Mouse (Mus musculus) midbrain, embryonic 16.5 days (tissue): ENCODE measurements around the gene Adamtsl1. TPM values are rescaled to one million over a fixed set of nuclear protein-coding genes. Genes with fewer than 3 reads are reported as not detected.

Experiments
- ATAC-seq: fragments of 200-750 bp; cut with Nextera tagmentation; 2 replicates; pipeline ENCODE4 v1.8.0; 2017; ENCODE audit warnings: moderate TSS enrichment
- H3K27ac ChIP-seq: fragments of 300-500 bp; sonication (generic); 2 replicates; pipeline ENCODE4 v1.5.1; 2014; ENCODE audit warnings: mild to moderate bottlenecking, low read length, mixed read lengths
- H3K27me3 ChIP-seq: fragments of 300-500 bp; sonication (generic); 2 replicates; pipeline ENCODE4 v1.6.1; 2014; ENCODE audit warnings: low read depth, low read length, mixed read lengths; ENCODE audit not compliant: control insufficient read depth, insufficient read depth
- H3K36me3 ChIP-seq: fragments of 300-500 bp; sonication (generic); 2 replicates; pipeline ENCODE4 v1.6.1; 2014; ENCODE audit warnings: mild to moderate bottlenecking, low read length, moderate library complexity, mixed read lengths; ENCODE audit not compliant: control insufficient read depth, insufficient read depth
- H3K4me1 ChIP-seq: fragments of 300-500 bp; sonication (generic); 2 replicates; pipeline ENCODE4 v1.6.1; 2014; ENCODE audit warnings: mild to moderate bottlenecking, low read length, mixed read lengths; ENCODE audit not compliant: control insufficient read depth, insufficient read depth
- H3K4me2 ChIP-seq: fragments of 300-500 bp; sonication (generic); 2 replicates; pipeline ENCODE4 v1.6.1; 2014; ENCODE audit warnings: mild to moderate bottlenecking, low read length, mixed read lengths
- H3K4me3 ChIP-seq: fragments of 300-500 bp; sonication (generic); 2 replicates; pipeline ENCODE4 v1.5.1; 2014; ENCODE audit warnings: low read depth, mild to moderate bottlenecking, low read length, moderate library complexity, mixed read lengths
- H3K9ac ChIP-seq: fragments of 300-500 bp; sonication (generic); 2 replicates; pipeline ENCODE4 v1.6.1; 2014; ENCODE audit warnings: low read depth, low read length, mixed read lengths
- H3K9me3 ChIP-seq: fragments of 300-500 bp; sonication (generic); replicated peaks from 2 replicates; pipeline ENCODE4 v1.6.1; 2014; ENCODE audit warnings: mild to moderate bottlenecking, low read length, mixed read lengths; ENCODE audit not compliant: control insufficient read depth, poor library complexity, severe bottlenecking
- WGBS: fragments of 180-500 bp; shearing (Covaris S2); extraction: QIAGEN DNeasy Blood & Tissue Kit; methylation state at CpG from one replicate; pipeline ENCODE4 v1.1.7; 2014; 5-methylcytosine and 5-hydroxymethylcytosine counted together
- polyA plus RNA-seq: library from polyadenylated mRNA; unstranded; fragments of >200 nt; fragmentation: Nextera tagmentation; extraction: Ambion mirVana; gene quantifications from 2 replicates; pipeline ENCODE4 v1.2.1, GENCODE M21; 2015

Adamtsl1 gene
- polyA plus RNA-seq, 1 experiment from 2014 or later: 8.2 TPM

GRCm38 (mm10) chr4:86388430-86388829, 874.5 kb downstream of the Adamtsl1 start:
- no peak overlapping the region for H3K9ac ChIP-seq
- no peaks in the 10 kb centered on the region for H3K9me3 ChIP-seq
- H3K36me3 ChIP-seq: no peaks in the 10 kb centered on the region
- WGBS: 94% methylated on average over 5 of the region's 5 CpGs
- H3K4me3 ChIP-seq: no peak overlapping the region
- ATAC-seq: no peak
- no peak overlapping the region for H3K4me2 ChIP-seq
- no peaks in the 10 kb centered on the region for H3K4me1 ChIP-seq
- no peaks in the 10 kb centered on the region for H3K27me3 ChIP-seq
- H3K27ac ChIP-seq: no peak overlapping the region

- Histone ChIP-seq H3K4me1 (no peaks in the 10 kb centered on the region), H3K4me3 (no peak overlapping the region), H3K4me2 (no peak overlapping the region), H3K27ac (no peak overlapping the region), H3K9ac (no peak overlapping the region), H3K36me3 (no peaks in the 10 kb centered on the region), H3K27me3 (no peaks in the 10 kb centered on the region), H3K9me3 (no peaks in the 10 kb centered on the region)
- no peak for ATAC-seq
- 56% methylated on average over 3 of the region's 3 CpGs for WGBS
These were observed 877.2 kb downstream of the Adamtsl1 start for GRCm38 (mm10) chr4:86391176-86391575.

GRCm38 (mm10) chr4:86395636-86396035, 881.7 kb downstream of the Adamtsl1 start:
- H3K36me3 ChIP-seq: no peaks in the 10 kb centered on the region
- no peak overlapping the region for H3K9ac ChIP-seq
- ATAC-seq: no peak
- H3K4me3 ChIP-seq: no peak overlapping the region
- H3K27me3 ChIP-seq: no peaks in the 10 kb centered on the region
- H3K9me3 ChIP-seq: no peaks in the 10 kb centered on the region
- WGBS: 78% methylated on average over 6 of the region's 6 CpGs
- no peaks in the 10 kb centered on the region for H3K4me1 ChIP-seq
- H3K27ac ChIP-seq: no peak overlapping the region
- no peak overlapping the region for H3K4me2 ChIP-seq

- Histone ChIP-seq H3K36me3 (no peaks in the 10 kb centered on the region), H3K9me3 (no peaks in the 10 kb centered on the region), H3K4me3 (no peak overlapping the region), H3K27ac (no peak overlapping the region), H3K9ac (no peak overlapping the region), H3K4me2 (no peak overlapping the region), H3K4me1 (no peaks in the 10 kb centered on the region), H3K27me3 (no peaks in the 10 kb centered on the region)
- 80% methylated on average over 7 of the region's 7 CpGs for WGBS
- ATAC-seq: no peak
These were observed 882.8 kb downstream of the Adamtsl1 start for GRCm38 (mm10) chr4:86396672-86397288.

- no peaks in the 10 kb centered on the region for H3K4me1 ChIP-seq
These were observed 883.5 kb downstream of the Adamtsl1 start for GRCm38 (mm10) chr4:86397470-86397869.

GRCm38 (mm10) chr4:86401116-86401515, 887.1 kb downstream of the Adamtsl1 start:
- Histone ChIP-seq H3K36me3 (no peaks in the 10 kb centered on the region), H3K9ac (no peak overlapping the region), H3K27ac (no peak overlapping the region), H3K4me1 (no peaks in the 10 kb centered on the region), H3K9me3 (no peaks in the 10 kb centered on the region), H3K4me3 (no peak overlapping the region), H3K4me2 (no peak overlapping the region), H3K27me3 (no peaks in the 10 kb centered on the region)
- 46% methylated on average over 3 of the region's 3 CpGs for WGBS
- no peak; the same call in 1 of the 2 replicates for ATAC-seq

More at GRCm38 (mm10) chr4:86397470-86397869, 883.5 kb downstream of the Adamtsl1 start:
- ATAC-seq: no peak
- Histone ChIP-seq H3K4me2 (no peak overlapping the region), H3K4me3 (no peak overlapping the region), H3K9me3 (no peaks in the 10 kb centered on the region), H3K27ac (no peak overlapping the region), H3K27me3 (no peaks in the 10 kb centered on the region), H3K9ac (no peak overlapping the region), H3K36me3 (no peaks in the 10 kb centered on the region)
- 77% methylated on average over 2 of the region's 2 CpGs for WGBS

- H3K27me3 ChIP-seq: no peaks in the 10 kb centered on the region
- no peak overlapping the region for H3K4me2 ChIP-seq
- no peaks in the 10 kb centered on the region for H3K4me1 ChIP-seq
- H3K36me3 ChIP-seq: no peaks in the 10 kb centered on the region
- no peak for ATAC-seq
- 74% methylated on average over 7 of the region's 7 CpGs for WGBS
- no peak overlapping the region for H3K27ac ChIP-seq
- no peak overlapping the region for H3K9ac ChIP-seq
- H3K9me3 ChIP-seq: no peaks in the 10 kb centered on the region
- no peak overlapping the region for H3K4me3 ChIP-seq
These were observed 892.7 kb downstream of the Adamtsl1 start for GRCm38 (mm10) chr4:86406501-86407199.

- Histone ChIP-seq H3K27ac (no peak overlapping the region), H3K27me3 (no peaks in the 10 kb centered on the region), H3K4me3 (no peak overlapping the region), H3K9ac (no peak overlapping the region), H3K9me3 (no peaks in the 10 kb centered on the region), H3K4me2 (no peak overlapping the region), H3K36me3 (no peaks in the 10 kb centered on the region), H3K4me1 (no peaks in the 10 kb centered on the region)
- no peak for ATAC-seq
- 84% methylated on average over 3 of the region's 3 CpGs for WGBS
These were observed 893.2 kb downstream of the Adamtsl1 start for GRCm38 (mm10) chr4:86407200-86407527.

- Histone ChIP-seq H3K36me3 (no peaks in the 10 kb centered on the region), H3K27me3 (no peaks in the 10 kb centered on the region), H3K4me2 (no peak overlapping the region), H3K4me1 (no peaks in the 10 kb centered on the region), H3K9ac (no peak overlapping the region), H3K27ac (no peak overlapping the region), H3K4me3 (no peak overlapping the region), H3K9me3 (no peaks in the 10 kb centered on the region)
- 88% methylated on average over 9 of the region's 9 CpGs for WGBS
- ATAC-seq: no peak
These were observed 894.4 kb downstream of the Adamtsl1 start for GRCm38 (mm10) chr4:86408421-86408820.
